Mouse (Mus musculus) erythroblast, embryonic 14.5 days (primary cell): Measurements from ENCODE around the gene Pik3r2.

ENCODE experiments used
- GATA1 ChIP-seq: IDR thresholded peaks from 2 replicates; pipeline ENCODE4 v1.6.1; 2012; ENCODE audit warnings: low read length, inconsistent platforms, mixed read lengths
- TAL1 ChIP-seq: IDR thresholded peaks from 3 replicates; pipeline ENCODE4 v1.6.1; 2012; ENCODE audit warnings: low read length, inconsistent platforms, mixed read lengths

DNA sequence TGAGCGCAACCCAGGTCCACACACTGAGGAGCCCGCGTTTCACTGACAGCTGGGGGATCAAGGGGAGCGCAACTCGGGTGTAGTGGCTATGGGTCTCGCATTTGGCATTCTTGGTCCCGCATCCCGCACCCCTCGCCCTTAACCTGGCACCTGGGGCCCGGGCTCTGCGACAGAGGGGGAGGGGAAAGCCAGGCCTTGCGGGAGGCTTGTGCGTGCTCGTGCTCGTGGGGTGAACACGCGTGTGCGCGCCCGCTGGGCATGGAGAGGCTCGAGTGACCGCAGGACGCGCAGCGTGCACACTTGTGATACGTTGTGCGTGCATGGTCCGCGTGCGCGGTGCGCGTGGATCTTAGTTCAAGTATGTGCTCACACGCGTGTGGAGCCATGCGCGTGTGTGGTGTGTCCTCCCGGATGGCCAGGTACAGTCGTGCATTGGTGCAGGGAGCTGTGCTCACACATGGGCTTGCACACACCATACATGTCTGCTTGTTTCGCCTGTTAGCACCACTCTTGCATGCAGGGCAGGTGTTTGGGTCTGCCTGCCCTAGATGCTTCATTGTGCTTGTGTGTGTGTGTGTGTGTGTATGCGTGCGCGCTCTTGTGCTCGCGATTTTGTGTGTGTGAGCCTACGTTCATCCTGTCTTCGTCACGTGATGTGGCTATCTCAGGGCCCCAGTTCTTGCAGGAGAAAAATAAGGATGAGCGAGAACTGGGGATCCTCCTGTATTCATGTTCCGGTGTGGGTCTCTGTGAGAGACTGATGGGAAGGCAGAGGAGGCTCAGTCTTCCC lies 21.4 kb downstream of the Pik3r2 start:
- TF ChIP-seq GATA1 = no peak
- no peak for TF ChIP-seq TAL1
